Mouse (Mus musculus): ENCODE data around the gene Ptpn5.

The Ptpn5 gene

GRCm38 (mm10) chr7:47132180-47132930 is 1.1 kb downstream of the Ptpn5 start:
- H3K27me3 ChIP-seq (ENCODE audit: control insufficient read depth, insufficient read depth, low read length, poor library complexity, severe bottlenecking): peaks cover 3% of the 10 kb centered on the region; the same call in 1 of the 2 replicates
- H3K36me3 ChIP-seq (ENCODE audit: control insufficient read depth, insufficient read depth, low read length, poor library complexity, severe bottlenecking): no peaks in the 10 kb centered on the region
- DNase-seq (ENCODE audit: low read depth, low spot score): no peak

GRCm38 (mm10) chr7:47131840-47132179 is 1.7 kb downstream of the Ptpn5 start:
- no peak for DNase-seq (ENCODE audit: low read depth, low spot score)
- Histone ChIP-seq H3K36me3 (ENCODE audit: control insufficient read depth, insufficient read depth, low read length, poor library complexity, severe bottlenecking) (no peaks in the 10 kb centered on the region), H3K27me3 (ENCODE audit: control insufficient read depth, insufficient read depth, low read length, poor library complexity, severe bottlenecking) (peaks cover 3% of the 10 kb centered on the region; the same call in 1 of the 2 replicates)

GRCm38 (mm10) chr7:47131258-47131657 is 2.2 kb downstream of the Ptpn5 start:
- Histone ChIP-seq H3K27me3 (ENCODE audit: control insufficient read depth, insufficient read depth, low read length, poor library complexity, severe bottlenecking) (peaks cover 3% of the 10 kb centered on the region; the same call in 1 of the 2 replicates), H3K36me3 (ENCODE audit: control insufficient read depth, insufficient read depth, low read length, poor library complexity, severe bottlenecking) (no peaks in the 10 kb centered on the region)
- no peak for DNase-seq (ENCODE audit: low read depth, low spot score)

GRCm38 (mm10) chr7:47122026-47122425 is 11.5 kb downstream of the Ptpn5 start:
- no peaks in the 10 kb centered on the region for H3K36me3 ChIP-seq (ENCODE audit: control insufficient read depth, insufficient read depth, low read length, poor library complexity, severe bottlenecking)
- H3K27me3 ChIP-seq (ENCODE audit: control insufficient read depth, insufficient read depth, low read length, poor library complexity, severe bottlenecking): no peaks in the 10 kb centered on the region
- DNase-seq (ENCODE audit: low read depth, low spot score): peak; percentile 11

GRCm38 (mm10) chr7:47116666-47117065 is 16.8 kb downstream of the Ptpn5 start:
- Histone ChIP-seq H3K27me3 (ENCODE audit: control insufficient read depth, insufficient read depth, low read length, poor library complexity, severe bottlenecking) (no peaks in the 10 kb centered on the region), H3K36me3 (ENCODE audit: control insufficient read depth, insufficient read depth, low read length, poor library complexity, severe bottlenecking) (no peaks in the 10 kb centered on the region)
- DNase-seq (ENCODE audit: low read depth, low spot score): no peak

GRCm38 (mm10) chr7:47115491-47115890 is 18.0 kb downstream of the Ptpn5 start:
- H3K36me3 ChIP-seq (ENCODE audit: control insufficient read depth, insufficient read depth, low read length, poor library complexity, severe bottlenecking): no peaks in the 10 kb centered on the region
- H3K27me3 ChIP-seq (ENCODE audit: control insufficient read depth, insufficient read depth, low read length, poor library complexity, severe bottlenecking): no peaks in the 10 kb centered on the region
- DNase-seq (ENCODE audit: low read depth, low spot score): no peak

GRCm38 (mm10) chr7:47113383-47113782 is 20.1 kb downstream of the Ptpn5 start:
- Histone ChIP-seq H3K27me3 (ENCODE audit: control insufficient read depth, insufficient read depth, low read length, poor library complexity, severe bottlenecking) (no peaks in the 10 kb centered on the region), H3K36me3 (ENCODE audit: control insufficient read depth, insufficient read depth, low read length, poor library complexity, severe bottlenecking) (no peaks in the 10 kb centered on the region)
- DNase-seq (ENCODE audit: low read depth, low spot score): no peak

- DNase-seq (ENCODE audit: low read depth, low spot score): no peak
- no peaks in the 10 kb centered on the region for H3K27me3 ChIP-seq (ENCODE audit: control insufficient read depth, insufficient read depth, low read length, poor library complexity, severe bottlenecking)
- H3K36me3 ChIP-seq (ENCODE audit: control insufficient read depth, insufficient read depth, low read length, poor library complexity, severe bottlenecking): no peaks in the 10 kb centered on the region
Observed at GRCm38 (mm10) chr7:47112036-47112435, 21.4 kb downstream of the Ptpn5 start.

GRCm38 (mm10) chr7:47111121-47111520 is 22.4 kb downstream of the Ptpn5 start:
- no peak for DNase-seq (ENCODE audit: low read depth, low spot score)
- Histone ChIP-seq H3K27me3 (ENCODE audit: control insufficient read depth, insufficient read depth, low read length, poor library complexity, severe bottlenecking) (no peaks in the 10 kb centered on the region), H3K36me3 (ENCODE audit: control insufficient read depth, insufficient read depth, low read length, poor library complexity, severe bottlenecking) (no peaks in the 10 kb centered on the region)

- no peaks in the 10 kb centered on the region for H3K27me3 ChIP-seq (ENCODE audit: control insufficient read depth, insufficient read depth, low read length, poor library complexity, severe bottlenecking)
- DNase-seq (ENCODE audit: low read depth, low spot score): no peak
- H3K36me3 ChIP-seq (ENCODE audit: control insufficient read depth, insufficient read depth, low read length, poor library complexity, severe bottlenecking): no peaks in the 10 kb centered on the region
Observed at GRCm38 (mm10) chr7:47110511-47110910, 23.0 kb downstream of the Ptpn5 start.

GRCm38 (mm10) chr7:47108779-47109189 is 24.7 kb downstream of the Ptpn5 start:
- Histone ChIP-seq H3K27me3 (ENCODE audit: control insufficient read depth, insufficient read depth, low read length, poor library complexity, severe bottlenecking) (no peaks in the 10 kb centered on the region), H3K36me3 (ENCODE audit: control insufficient read depth, insufficient read depth, low read length, poor library complexity, severe bottlenecking) (no peaks in the 10 kb centered on the region)
- DNase-seq (ENCODE audit: low read depth, low spot score): peak; percentile 28

- Histone ChIP-seq H3K36me3 (ENCODE audit: control insufficient read depth, insufficient read depth, low read length, poor library complexity, severe bottlenecking) (no peaks in the 10 kb centered on the region), H3K27me3 (ENCODE audit: control insufficient read depth, insufficient read depth, low read length, poor library complexity, severe bottlenecking) (no peaks in the 10 kb centered on the region)
- DNase-seq (ENCODE audit: low read depth, low spot score): no peak
Observed at GRCm38 (mm10) chr7:47106949-47107348, 26.5 kb downstream of the Ptpn5 start.

- H3K27me3 ChIP-seq (ENCODE audit: control insufficient read depth, insufficient read depth, low read length, poor library complexity, severe bottlenecking): no peaks in the 10 kb centered on the region
- DNase-seq (ENCODE audit: low read depth, low spot score): peak; percentile 77
- H3K36me3 ChIP-seq (ENCODE audit: control insufficient read depth, insufficient read depth, low read length, poor library complexity, severe bottlenecking): no peaks in the 10 kb centered on the region
Observed at GRCm38 (mm10) chr7:47103671-47104414, 29.6 kb downstream of the Ptpn5 start.

- no peak for DNase-seq (ENCODE audit: low read depth, low spot score)
- H3K36me3 ChIP-seq (ENCODE audit: control insufficient read depth, insufficient read depth, low read length, poor library complexity, severe bottlenecking): no peaks in the 10 kb centered on the region
- no peaks in the 10 kb centered on the region for H3K27me3 ChIP-seq (ENCODE audit: control insufficient read depth, insufficient read depth, low read length, poor library complexity, severe bottlenecking)
Observed at GRCm38 (mm10) chr7:47102970-47103369, 30.5 kb downstream of the Ptpn5 start.

GRCm38 (mm10) chr7:47100615-47101014 is 32.9 kb downstream of the Ptpn5 start:
- H3K36me3 ChIP-seq (ENCODE audit: control insufficient read depth, insufficient read depth, low read length, poor library complexity, severe bottlenecking): no peaks in the 10 kb centered on the region
- no peaks in the 10 kb centered on the region for H3K27me3 ChIP-seq (ENCODE audit: control insufficient read depth, insufficient read depth, low read length, poor library complexity, severe bottlenecking)
- DNase-seq (ENCODE audit: low read depth, low spot score): no peak

Measured in splenic B cell, adult 2 months (primary cell).